Mouse (Mus musculus) liver, postnatal 0 days (tissue): ENCODE measurements around the gene Tmem117.

ENCODE experiments used
- CTCF ChIP-seq: sonication (generic); IDR thresholded peaks from 2 replicates; pipeline ENCODE4 v1.5.1; 2016; ENCODE audit warnings: antibody characterized with exemption, low read depth
- EP300 ChIP-seq: IDR thresholded peaks from 2 replicates; pipeline ENCODE4 v1.6.1; 2016; ENCODE audit warnings: antibody characterized with exemption, low read depth, mild to moderate bottlenecking

GRCm38 (mm10) chr15:94687629-94688028, 58.6 kb downstream of the Tmem117 start:
- TF ChIP-seq CTCF (no peak), EP300 (no peak)
